Mouse (Mus musculus): ENCODE data around the gene Krt33a. TPM values are rescaled to one million over a fixed set of nuclear protein-coding genes. Genes with fewer than 3 reads are reported as not detected.
A peak's percentile ranks its signal among the peaks of the same experiment; 100 is the strongest.

Krt33a gene
- not detected in 2 replicates for polyA plus RNA-seq (2014; fragmentation: Nextera tagmentation; extraction: Ambion mirVana)

DNA sequence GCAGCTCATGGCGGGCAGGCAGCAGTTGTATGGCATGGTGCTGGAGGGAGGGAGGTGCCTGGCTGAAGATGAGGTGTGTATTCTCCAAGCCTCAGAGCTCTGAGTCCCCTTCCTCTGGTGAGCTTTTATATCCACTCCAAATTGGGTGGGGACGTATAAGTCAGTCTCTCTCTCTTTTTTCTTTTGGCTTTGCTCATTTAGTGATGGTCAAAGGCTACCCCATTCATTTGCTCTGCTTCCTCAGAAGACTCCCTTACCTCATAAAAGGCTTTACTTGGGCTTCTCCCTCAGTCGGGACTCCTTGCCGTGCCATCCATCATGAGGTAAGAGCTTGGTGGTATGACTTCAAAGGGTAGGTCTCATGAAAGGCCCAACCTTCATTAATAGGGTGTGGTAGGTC lies at the start of gene Krt33a:
Gene Krt33a (minus strand): TSS at position 101 of the 400 bp plus-strand sequence.
- Histone ChIP-seq H3K4me2 (replicated peaks; ENCODE audit: low read depth, low read length) (no peak within 1 kb of the TSS), H3K9me3 (ENCODE audit: control insufficient read depth, low read depth, low read length) (no peaks in the 10 kb centered on the region)
- no peak for ATAC-seq (ENCODE audit: insufficient number of reproducible peaks, insufficient read depth, low FRiP score, low read depth)

DNA sequence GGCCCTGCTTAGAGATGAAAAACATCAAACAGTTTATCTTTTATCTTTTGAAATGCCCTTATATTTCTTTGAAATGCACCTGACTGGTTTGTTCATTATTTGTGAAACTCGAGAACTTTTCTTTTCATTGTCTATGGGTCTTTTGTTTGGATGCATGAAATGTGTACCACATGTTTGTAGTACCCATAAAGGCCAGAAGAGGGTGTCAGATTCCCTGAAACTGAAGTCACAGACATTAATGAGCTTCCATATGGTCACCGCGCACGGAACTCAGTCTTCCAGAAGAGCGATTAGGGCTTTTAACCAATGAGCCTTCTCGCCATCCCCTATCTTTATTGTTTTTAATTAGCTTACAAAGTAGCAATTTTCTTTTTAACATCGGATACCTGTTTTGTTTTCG lies 42.9 kb upstream of the Krt33a start:
- no peaks in the 10 kb centered on the region for H3K36me3 ChIP-seq (ENCODE audit: control insufficient read depth, insufficient read depth, low read length)
- no peak overlapping the region for H3K27ac ChIP-seq (ENCODE audit: low read length)
- ATAC-seq (ENCODE audit: insufficient number of reproducible peaks, insufficient read depth, low FRiP score, low read depth): no peak
- H3K9ac ChIP-seq (replicated peaks; ENCODE audit: low read depth, low read length): no peak overlapping the region
- WGBS: 78% methylated on average over 8 of the region's 8 CpGs
- no peaks in the 10 kb centered on the region for H3K27me3 ChIP-seq (ENCODE audit: control insufficient read depth, insufficient read depth, low read length)
- H3K9me3 ChIP-seq (ENCODE audit: control insufficient read depth, low read depth, low read length): no peaks in the 10 kb centered on the region
- H3K4me2 ChIP-seq (replicated peaks; ENCODE audit: low read depth, low read length): no peak overlapping the region
- no peaks in the 10 kb centered on the region for H3K4me1 ChIP-seq (ENCODE audit: control insufficient read depth, insufficient read depth, low read length)
- no peak overlapping the region for H3K4me3 ChIP-seq (ENCODE audit: low read depth, low read length)

More for the DNA sequence above, at the start of gene Krt33a:
- no peaks in the 10 kb centered on the region for H3K4me1 ChIP-seq (ENCODE audit: control insufficient read depth, insufficient read depth, low read length)
- 63% methylated on average over 4 of the region's 4 CpGs for WGBS
- H3K4me3 ChIP-seq (ENCODE audit: low read depth, low read length): no peak within 1 kb of the TSS
- H3K9ac ChIP-seq (replicated peaks; ENCODE audit: low read depth, low read length): no peak within 1 kb of the TSS
- no peaks in the 10 kb centered on the region for H3K27me3 ChIP-seq (ENCODE audit: control insufficient read depth, insufficient read depth, low read length)
- no peak within 1 kb of the TSS for H3K27ac ChIP-seq (ENCODE audit: low read length)
- no peaks in the 10 kb centered on the region for H3K36me3 ChIP-seq (ENCODE audit: control insufficient read depth, insufficient read depth, low read length)

- ATAC-seq (ENCODE audit: insufficient number of reproducible peaks, insufficient read depth, low FRiP score, low read depth): peak; percentile 23; the same call in 1 of the 2 replicates
- H3K4me3 ChIP-seq (ENCODE audit: low read depth, low read length): no peak overlapping the region
- H3K36me3 ChIP-seq (ENCODE audit: control insufficient read depth, insufficient read depth, low read length): no peaks in the 10 kb centered on the region
- H3K9me3 ChIP-seq (ENCODE audit: control insufficient read depth, low read depth, low read length): no peaks in the 10 kb centered on the region
- H3K4me2 ChIP-seq (replicated peaks; ENCODE audit: low read depth, low read length): no peak overlapping the region
- H3K4me1 ChIP-seq (ENCODE audit: control insufficient read depth, insufficient read depth, low read length): no peaks in the 10 kb centered on the region
- no peak overlapping the region for H3K27ac ChIP-seq (ENCODE audit: low read length)
- WGBS: 57% methylated on average over 9 of the region's 9 CpGs
- no peak overlapping the region for H3K9ac ChIP-seq (replicated peaks; ENCODE audit: low read depth, low read length)
- H3K27me3 ChIP-seq (ENCODE audit: control insufficient read depth, insufficient read depth, low read length): no peaks in the 10 kb centered on the region
Measured at GRCm38 (mm10) chr11:100055686-100056655, 40.0 kb upstream of the Krt33a start.

GRCm38 (mm10) chr11:100050451-100050850 lies 34.4 kb upstream of the Krt33a start, which contains the start of gene Krt31:
TSS of gene Krt31 (minus strand) at chr11:100050551.
- H3K27ac ChIP-seq (ENCODE audit: low read length): no peak within 1 kb of the TSS
- H3K27me3 ChIP-seq (ENCODE audit: control insufficient read depth, insufficient read depth, low read length): no peaks in the 10 kb centered on the region
- H3K4me1 ChIP-seq (ENCODE audit: control insufficient read depth, insufficient read depth, low read length): no peaks in the 10 kb centered on the region
- H3K36me3 ChIP-seq (ENCODE audit: control insufficient read depth, insufficient read depth, low read length): no peaks in the 10 kb centered on the region
- no peaks in the 10 kb centered on the region for H3K9me3 ChIP-seq (ENCODE audit: control insufficient read depth, low read depth, low read length)
- ATAC-seq (ENCODE audit: insufficient number of reproducible peaks, insufficient read depth, low FRiP score, low read depth): no peak
- H3K9ac ChIP-seq (replicated peaks; ENCODE audit: low read depth, low read length): no peak within 1 kb of the TSS
- H3K4me2 ChIP-seq (replicated peaks; ENCODE audit: low read depth, low read length): no peak within 1 kb of the TSS
- H3K4me3 ChIP-seq (ENCODE audit: low read depth, low read length): no peak within 1 kb of the TSS
- 69% methylated on average over 3 of the region's 3 CpGs for WGBS

DNA sequence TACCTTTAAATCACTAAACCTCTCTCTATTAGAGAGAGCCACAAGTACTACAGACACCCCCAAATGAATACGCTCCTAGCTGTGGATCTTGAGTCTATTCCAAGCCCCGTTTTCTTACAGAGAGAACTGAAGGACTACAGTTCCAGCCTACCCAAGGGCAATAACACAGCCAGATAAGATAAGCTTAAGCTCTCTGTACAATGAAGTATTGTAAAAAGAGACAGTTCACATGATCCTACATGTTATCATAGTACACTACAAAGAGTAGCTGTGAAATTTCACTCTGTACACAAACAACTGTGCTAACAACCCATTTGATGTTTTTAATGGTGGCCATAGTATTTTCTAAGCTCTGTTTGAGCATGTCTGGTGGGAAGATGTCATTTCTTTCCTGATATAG lies 31.2 kb upstream of the Krt33a start:
- WGBS: 84% methylated on average over 2 of the region's 2 CpGs

DNA sequence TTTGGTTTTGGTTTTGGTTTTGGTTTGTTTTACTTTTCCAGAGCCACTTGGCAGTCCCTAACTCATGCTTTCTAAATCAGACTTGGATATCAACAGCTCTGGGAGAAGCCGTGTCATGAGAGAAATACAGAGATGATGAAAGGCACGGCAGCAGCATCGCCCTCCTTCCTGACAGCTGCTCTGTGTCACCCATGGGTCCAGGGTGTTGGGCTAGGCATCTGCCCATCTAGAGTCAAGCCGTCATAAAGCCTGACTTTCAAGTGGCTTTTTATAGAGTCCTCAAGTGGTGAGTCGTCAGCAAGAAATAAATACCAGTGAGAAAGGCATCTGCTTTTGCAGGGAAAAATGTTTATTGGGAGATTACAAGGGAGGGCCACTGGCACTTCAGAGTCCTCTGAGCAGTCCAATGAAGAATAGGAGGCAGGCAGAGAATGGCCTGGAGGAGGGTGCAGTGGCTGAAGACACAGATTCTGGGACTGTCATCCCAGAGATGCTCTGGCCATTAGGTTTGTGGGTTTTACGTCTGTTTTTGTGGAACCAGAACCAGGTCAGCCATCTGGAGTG lies 30.4 kb upstream of the Krt33a start:
- no peak for ATAC-seq (ENCODE audit: insufficient number of reproducible peaks, insufficient read depth, low FRiP score, low read depth)
- H3K9me3 ChIP-seq (ENCODE audit: control insufficient read depth, low read depth, low read length): no peaks in the 10 kb centered on the region
- H3K4me3 ChIP-seq (ENCODE audit: low read depth, low read length): no peak overlapping the region
- no peaks in the 10 kb centered on the region for H3K4me1 ChIP-seq (ENCODE audit: control insufficient read depth, insufficient read depth, low read length)
- H3K4me2 ChIP-seq (replicated peaks; ENCODE audit: low read depth, low read length): no peak overlapping the region
- no peaks in the 10 kb centered on the region for H3K27me3 ChIP-seq (ENCODE audit: control insufficient read depth, insufficient read depth, low read length)
- H3K36me3 ChIP-seq (ENCODE audit: control insufficient read depth, insufficient read depth, low read length): no peaks in the 10 kb centered on the region
- no peak overlapping the region for H3K9ac ChIP-seq (replicated peaks; ENCODE audit: low read depth, low read length)
- WGBS: 65% methylated on average over 6 of the region's 6 CpGs
- H3K27ac ChIP-seq (ENCODE audit: low read length): no peak overlapping the region

More for the DNA sequence above, 31.2 kb upstream of the Krt33a start:
- H3K9ac ChIP-seq (replicated peaks; ENCODE audit: low read depth, low read length): no peak overlapping the region
- H3K36me3 ChIP-seq (ENCODE audit: control insufficient read depth, insufficient read depth, low read length): no peaks in the 10 kb centered on the region
- ATAC-seq (ENCODE audit: insufficient number of reproducible peaks, insufficient read depth, low FRiP score, low read depth): no peak
- no peak overlapping the region for H3K4me2 ChIP-seq (replicated peaks; ENCODE audit: low read depth, low read length)
- no peaks in the 10 kb centered on the region for H3K4me1 ChIP-seq (ENCODE audit: control insufficient read depth, insufficient read depth, low read length)
- H3K27me3 ChIP-seq (ENCODE audit: control insufficient read depth, insufficient read depth, low read length): no peaks in the 10 kb centered on the region
- no peak overlapping the region for H3K4me3 ChIP-seq (ENCODE audit: low read depth, low read length)
- no peak overlapping the region for H3K27ac ChIP-seq (ENCODE audit: low read length)
- no peaks in the 10 kb centered on the region for H3K9me3 ChIP-seq (ENCODE audit: control insufficient read depth, low read depth, low read length)

DNA sequence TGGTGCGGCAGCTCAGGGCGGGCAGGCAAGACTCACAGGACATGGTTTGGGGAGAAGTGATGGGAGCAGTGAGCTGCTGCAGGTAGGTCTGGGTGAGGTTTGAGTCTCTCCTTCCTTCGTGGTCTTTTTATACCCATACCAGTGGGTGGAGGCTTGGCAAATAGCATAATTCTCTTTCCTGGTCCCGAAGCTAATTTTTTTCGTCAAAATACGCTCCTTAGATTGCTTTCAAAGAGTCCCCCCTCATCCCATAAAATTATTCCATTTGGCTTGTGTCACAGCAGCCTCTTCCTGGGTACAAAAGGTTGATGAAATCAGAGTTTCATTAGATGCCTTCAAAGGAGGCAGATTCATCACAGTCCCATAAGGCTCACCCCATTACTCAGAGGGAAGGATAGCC lies 25.4 kb upstream of the Krt33a start, which contains the start of gene Krt34:
Gene Krt34 (minus strand): TSS at position 101 of the 400 bp plus-strand sequence.
- Histone ChIP-seq H3K9me3 (ENCODE audit: control insufficient read depth, low read depth, low read length) (no peaks in the 10 kb centered on the region), H3K27ac (ENCODE audit: low read length) (no peak within 1 kb of the TSS), H3K36me3 (ENCODE audit: control insufficient read depth, insufficient read depth, low read length) (no peaks in the 10 kb centered on the region), H3K4me3 (ENCODE audit: low read depth, low read length) (no peak within 1 kb of the TSS), H3K4me1 (ENCODE audit: control insufficient read depth, insufficient read depth, low read length) (no peaks in the 10 kb centered on the region), H3K9ac (replicated peaks; ENCODE audit: low read depth, low read length) (no peak within 1 kb of the TSS), H3K4me2 (replicated peaks; ENCODE audit: low read depth, low read length) (no peak within 1 kb of the TSS), H3K27me3 (ENCODE audit: control insufficient read depth, insufficient read depth, low read length) (no peaks in the 10 kb centered on the region)
- no peak for ATAC-seq (ENCODE audit: insufficient number of reproducible peaks, insufficient read depth, low FRiP score, low read depth)
- 88% methylated on average over 6 of the region's 6 CpGs for WGBS

GRCm38 (mm10) chr11:100029768-100030167 lies 13.8 kb upstream of the Krt33a start, which contains the start of gene Krt33b:
TSS of gene Krt33b (minus strand) at chr11:100029868.
- WGBS: 88% methylated on average over 6 of the region's 6 CpGs
- Histone ChIP-seq H3K4me2 (replicated peaks; ENCODE audit: low read depth, low read length) (no peak within 1 kb of the TSS), H3K27ac (ENCODE audit: low read length) (no peak within 1 kb of the TSS), H3K9ac (replicated peaks; ENCODE audit: low read depth, low read length) (no peak within 1 kb of the TSS), H3K9me3 (ENCODE audit: control insufficient read depth, low read depth, low read length) (no peaks in the 10 kb centered on the region), H3K4me1 (ENCODE audit: control insufficient read depth, insufficient read depth, low read length) (no peaks in the 10 kb centered on the region), H3K36me3 (ENCODE audit: control insufficient read depth, insufficient read depth, low read length) (no peaks in the 10 kb centered on the region), H3K4me3 (ENCODE audit: low read depth, low read length) (no peak within 1 kb of the TSS), H3K27me3 (ENCODE audit: control insufficient read depth, insufficient read depth, low read length) (no peaks in the 10 kb centered on the region)
- no peak for ATAC-seq (ENCODE audit: insufficient number of reproducible peaks, insufficient read depth, low FRiP score, low read depth)
